Mouse (Mus musculus): ENCODE results near the gene Ahsg.

GRCm38 (mm10) chr16:22899346-22899745 is 8.3 kb downstream of the Ahsg start:
- TF ChIP-seq E2F4 (IDR thresholded peaks at IDR 0.05; ENCODE audit: insufficient replicate concordance, low read depth, low read length) (no peak), CTCF (conservative IDR thresholded peaks at IDR 0.05 in 1 of 2, IDR thresholded peaks at IDR 0.05 in 1 of 2; ENCODE audit: low read depth in 2 of 2, low read length in 2 of 2) (no peak), CHD1 (IDR thresholded peaks at IDR 0.05; ENCODE audit: low read depth, low read length) (no peak), POLR2A (IDR thresholded peaks at IDR 0.05; ENCODE audit: low read depth, low read length) (no peak), MAX (IDR thresholded peaks at IDR 0.05; ENCODE audit: low read length) (no peak), ZKSCAN1 (IDR thresholded peaks at IDR 0.05; ENCODE audit: borderline replicate concordance, low read depth, low read length) (no peak), USF2 (conservative IDR thresholded peaks at IDR 0.05; ENCODE audit: low read depth, low read length) (no peak), NELFE (IDR thresholded peaks at IDR 0.05; ENCODE audit: low read depth, low read length) (no peak), TBP (conservative IDR thresholded peaks at IDR 0.05; ENCODE audit: low read depth, low read length) (no peak), ELF1 (IDR thresholded peaks at IDR 0.05; ENCODE audit: low read depth, low read length) (no peak)

Measured in CH12.LX (cell line).